ENCODE assay signal across 15 mouse cellular contexts in the genomic region with DNA sequence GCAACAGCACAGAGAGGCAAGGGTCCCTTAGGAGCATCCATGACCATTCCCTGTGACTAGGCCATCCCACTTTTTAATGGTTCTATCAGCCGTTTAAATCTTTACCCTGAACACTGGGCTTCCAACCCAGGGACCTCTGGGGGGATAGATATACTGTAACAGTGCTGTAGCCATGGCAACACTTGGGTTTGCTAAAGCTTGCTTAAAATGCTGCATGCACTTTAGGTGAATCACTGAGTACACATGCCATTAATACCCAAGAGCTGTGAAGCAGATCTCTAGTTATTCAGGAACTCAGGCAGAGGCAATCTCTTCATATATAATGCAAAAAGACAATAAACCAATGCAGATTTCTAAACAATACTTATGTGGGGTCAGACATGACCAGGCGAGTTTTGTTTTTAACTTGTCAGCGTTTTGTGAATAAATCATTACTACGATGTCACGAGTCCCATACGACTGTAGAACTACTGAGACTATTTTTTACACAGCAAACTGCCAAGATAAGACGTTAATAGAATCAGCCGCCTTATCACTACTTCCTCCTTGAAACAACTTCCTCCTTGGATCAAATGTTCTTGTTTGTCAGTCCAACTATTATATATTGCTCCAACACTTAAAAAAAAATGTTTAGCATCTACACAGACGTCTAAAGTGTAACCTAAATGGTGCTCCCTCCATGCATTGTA.
A peak's percentile ranks its signal among the peaks of the same experiment; 100 is the strongest.
DNase-seq lines count a peak whose midpoint lies in the region; ATAC-seq and TF ChIP-seq lines count a peak whose summit lies in the region.
"Had no signal": no experiment of that assay in that cellular context is flagged by ENCODE, and none has a peak within 500 bp of the region (broad histone marks: within the 10 kb centered on the region; RNA-seq: fewer than 3 reads in every experiment).

No protein-coding gene starts in this region.

- no peak overlapping the region for H3K4me3 ChIP-seq in forebrain, postnatal 0 days (ENCODE audit: low read depth, low read length)
- no peak overlapping the region for H3K4me3 ChIP-seq in forebrain, embryonic 12.5 days (replicated peaks)
- no peak overlapping the region for H3K4me3 ChIP-seq in lung, postnatal 0 days (ENCODE audit: low read depth, low read length)
- H3K4me3 ChIP-seq in stomach, embryonic 14.5 days (ENCODE audit: low read depth, low read length), result no peak overlapping the region
- H3K4me3 ChIP-seq: gastrocnemius, adult 2 months; heart, embryonic 15.5 days; myocyte had no signal

- H3K9me3 ChIP-seq in forebrain, postnatal 0 days (ENCODE audit: low read length), result no peaks in the 10 kb centered on the region
- H3K9me3 ChIP-seq in forebrain, embryonic 12.5 days, result no peaks in the 10 kb centered on the region
- no peaks in the 10 kb centered on the region for H3K9me3 ChIP-seq in lung, postnatal 0 days (ENCODE audit: low read length)
- no peaks in the 10 kb centered on the region for H3K9me3 ChIP-seq in stomach, embryonic 14.5 days (ENCODE audit: control insufficient read depth, low read depth, low read length)
- H3K9me3 ChIP-seq: heart, embryonic 15.5 days had no signal

- no peak for TF ChIP-seq EP300 in lung, postnatal 0 days (IDR thresholded peaks at IDR 0.05)

- H3K27ac ChIP-seq in forebrain, postnatal 0 days (ENCODE audit: low read depth, low read length), result no peak overlapping the region
- H3K27ac ChIP-seq in forebrain, embryonic 12.5 days, result no peak overlapping the region
- H3K27ac ChIP-seq in lung, postnatal 0 days (ENCODE audit: low read length), result no peak overlapping the region
- no peak overlapping the region for H3K27ac ChIP-seq in stomach, embryonic 14.5 days (ENCODE audit: low read length)
- H3K27ac ChIP-seq: gastrocnemius, adult 2 months; heart, embryonic 15.5 days had no signal

- WGBS in forebrain, postnatal 0 days, result 83% methylated on average over 9 of the region's 9 CpGs
- WGBS in forebrain, embryonic 12.5 days, result 90% methylated on average over 9 of the region's 9 CpGs
- 26% methylated on average over 9 of the region's 9 CpGs for WGBS in lung, postnatal 0 days
- WGBS in stomach, embryonic 14.5 days, result 44% methylated on average over 9 of the region's 9 CpGs

- ATAC-seq in forebrain, postnatal 0 days, result peak; percentile 51; the same call in 1 of the 2 replicates
- ATAC-seq in forebrain, embryonic 12.5 days (ENCODE audit: low FRiP score), result no peak
- ATAC-seq in lung, postnatal 0 days, result peak; percentile 43; the same call in 1 of the 2 replicates
- ATAC-seq in hematopoietic stem cell, adult 5-6 weeks (replicated peaks in 1 of 2; ENCODE audit: insufficient read depth in 1 of 2, low FRiP score in 2 of 2, low TSS enrichment in 1 of 2, low read depth in 1 of 2, poor library complexity in 2 of 2, severe bottlenecking in 2 of 2), result peak; percentile 65 to 85
- ATAC-seq in stomach, embryonic 14.5 days (ENCODE audit: insufficient number of reproducible peaks, insufficient read depth, low FRiP score, low read depth), result 0 out of 2 replicates have a peak, but pooled peaks have one; percentile 53

- no peaks in the 10 kb centered on the region for H3K4me1 ChIP-seq in forebrain, postnatal 0 days (ENCODE audit: insufficient read depth)
- no peaks in the 10 kb centered on the region; the same call in 1 of the 2 replicates for H3K4me1 ChIP-seq in forebrain, embryonic 12.5 days
- H3K4me1 ChIP-seq in lung, postnatal 0 days (ENCODE audit: insufficient read depth, low read depth, low read length), result no peaks in the 10 kb centered on the region
- no peaks in the 10 kb centered on the region for H3K4me1 ChIP-seq in stomach, embryonic 14.5 days (ENCODE audit: control insufficient read depth, insufficient read depth, low read length)

- H3K9ac ChIP-seq in forebrain, postnatal 0 days, result no peak overlapping the region
- H3K9ac ChIP-seq in forebrain, embryonic 12.5 days, result no peak overlapping the region
- no peak overlapping the region for H3K9ac ChIP-seq in lung, postnatal 0 days (replicated peaks; ENCODE audit: low read depth)
- H3K9ac ChIP-seq in stomach, embryonic 14.5 days (replicated peaks; ENCODE audit: low read depth, low read length), result no peak overlapping the region
- H3K9ac ChIP-seq: heart, embryonic 15.5 days had no signal

- 0 out of 2 replicates have a peak, but pooled peaks cover 3% of the 10 kb centered on the region for H3K36me3 ChIP-seq in forebrain, postnatal 0 days (ENCODE audit: insufficient read depth)
- H3K36me3 ChIP-seq in forebrain, embryonic 12.5 days (replicated peaks), result no peaks in the 10 kb centered on the region
- H3K36me3 ChIP-seq in lung, postnatal 0 days (ENCODE audit: insufficient read depth, low read length), result no peaks in the 10 kb centered on the region
- H3K36me3 ChIP-seq in stomach, embryonic 14.5 days (ENCODE audit: control insufficient read depth, insufficient read depth, low read length), result no peaks in the 10 kb centered on the region

- TF ChIP-seq CTCF in forebrain, postnatal 0 days (IDR thresholded peaks at IDR 0.05; ENCODE audit: low read depth), result no peak
- no peak for TF ChIP-seq CTCF in lung, postnatal 0 days (IDR thresholded peaks at IDR 0.05)

- H3K4me2 ChIP-seq in forebrain, postnatal 0 days (ENCODE audit: low read depth), result no peak overlapping the region
- no peak overlapping the region for H3K4me2 ChIP-seq in forebrain, embryonic 12.5 days
- H3K4me2 ChIP-seq in lung, postnatal 0 days (replicated peaks; ENCODE audit: low read depth, low read length), result no peak overlapping the region
- no peak overlapping the region for H3K4me2 ChIP-seq in stomach, embryonic 14.5 days (replicated peaks; ENCODE audit: low read depth, low read length)
- H3K4me2 ChIP-seq: heart, embryonic 15.5 days had no signal

- DNase-seq in forebrain, postnatal 0 days, result no peak
- DNase-seq in lung, postnatal 0 days (ENCODE audit: low spot score), result peak; percentile 32
- no peak for DNase-seq in lung, postnatal 14 days
- DNase-seq in T-cell, adult 2 months (ENCODE audit: low spot score), result no peak
- DNase-seq in gastrocnemius, postnatal 4 days (ENCODE audit: low spot score in 2 of 2), result no peak
- DNase-seq: adrenal gland, adult 2 months; cerebellum, adult 11-12 months; gastrocnemius, adult 2 months; lung, adult 2 months; thymus, postnatal 14 days had no signal

- H3K27me3 ChIP-seq in forebrain, postnatal 0 days (ENCODE audit: insufficient read depth, low read length), result no peaks in the 10 kb centered on the region
- H3K27me3 ChIP-seq in forebrain, embryonic 12.5 days, result peaks cover 11% of the 10 kb centered on the region
- H3K27me3 ChIP-seq in lung, postnatal 0 days (replicated peaks; ENCODE audit: insufficient read depth, low read length), result no peaks in the 10 kb centered on the region
- H3K27me3 ChIP-seq in stomach, embryonic 14.5 days (ENCODE audit: control insufficient read depth, insufficient read depth, low read length), result no peaks in the 10 kb centered on the region
- H3K27me3 ChIP-seq: heart, embryonic 15.5 days had no signal
